Mouse (Mus musculus) left cerebral cortex, postnatal 36 days (tissue): Measurements from ENCODE around the gene Srd5a1. TPM values are rescaled to one million over a fixed set of nuclear protein-coding genes. Genes with fewer than 3 reads are reported as not detected.

Source experiments
- DNase-seq, 2 experiments: peaks; one replicate each; pipeline ENCODE4 v3.0.0; 2021 to 2022; ENCODE audit warnings: low spot score in 2 of 2, mixed read lengths in 1 of 2
- intact Hi-C: fragments of 180-260 bp; cut with DNase I; formaldehyde crosslinking; loops from one replicate; pipeline ENCODE4 v1.15.1; 2025
- total RNA-seq, 2 experiments: library from RNA; stranded (reverse); gene quantifications; 2 replicates each; pipeline ENCODE4 v1.2.3; 2021

Srd5a1 gene
- total RNA-seq, 2 experiments from 2014 or later = 8.8 to 12.5 TPM

- intact Hi-C loops = loop anchor here (5.0 kb wide), 1 partner anchor 62 kb away; the partner anchor contains the start of gene Srd5a1
- no peak for DNase-seq
Observed at GRCm38 (mm10) chr13:69549980-69550379, 61.3 kb downstream of the Srd5a1 start.

- peak in 1 of 2 experiments; percentile 2 for DNase-seq
- intact Hi-C loops = no loop called here
Observed at GRCm38 (mm10) chr13:69547488-69548180, 63.6 kb downstream of the Srd5a1 start.

- intact Hi-C loops = no loop called here
- DNase-seq = no peak
Observed at GRCm38 (mm10) chr13:69545019-69545418, 66.2 kb downstream of the Srd5a1 start.

GRCm38 (mm10) chr13:69543595-69543994 is 67.6 kb downstream of the Srd5a1 start:
- DNase-seq = no peak
- intact Hi-C loops = no loop called here

- intact Hi-C loops = no loop called here
- DNase-seq = no peak
Observed at GRCm38 (mm10) chr13:69542571-69543352, 68.5 kb downstream of the Srd5a1 start.

GRCm38 (mm10) chr13:69541776-69542175 is 69.5 kb downstream of the Srd5a1 start:
- DNase-seq = peak; percentile 61 to 62
- intact Hi-C loops = no loop called here

GRCm38 (mm10) chr13:69541209-69541608 is 70.0 kb downstream of the Srd5a1 start:
- intact Hi-C loops = no loop called here
- no peak for DNase-seq

- no peak for DNase-seq
- intact Hi-C loops = loop anchor here (5.0 kb wide), 1 partner anchor 74 kb away; the partner anchor contains the start of gene Srd5a1
Observed at GRCm38 (mm10) chr13:69538327-69538726, 72.9 kb downstream of the Srd5a1 start.

- intact Hi-C loops = loop anchor here (5.0 kb wide), 1 partner anchor 75 kb away; the partner anchor contains the start of gene Srd5a1
- DNase-seq = no peak
Observed at GRCm38 (mm10) chr13:69537366-69537765, 73.9 kb downstream of the Srd5a1 start.

GRCm38 (mm10) chr13:69536021-69536420 is 75.2 kb downstream of the Srd5a1 start:
- intact Hi-C loops = loop anchor here (5.0 kb wide), 1 partner anchor 76 kb away; the partner anchor contains the start of gene Srd5a1
- no peak for DNase-seq

- intact Hi-C loops = loop anchor here (5.0 kb wide), 1 partner anchor 77 kb away; the partner anchor contains the start of gene Srd5a1
- peak; percentile 97 to 99 for DNase-seq
Observed at GRCm38 (mm10) chr13:69534654-69535551, 76.3 kb downstream of the Srd5a1 start.

- intact Hi-C loops = no loop called here
- no peak for DNase-seq
Observed at GRCm38 (mm10) chr13:69534334-69534653, 76.9 kb downstream of the Srd5a1 start, which contains the start of gene Tent4a. TSS of gene Tent4a (minus strand) at chr13:69534617.

GRCm38 (mm10) chr13:69533405-69534333 is 77.6 kb downstream of the Srd5a1 start, which contains the start of gene Nsun2:
TSS of gene Nsun2 (plus strand) at chr13:69533746.
- DNase-seq = peak; percentile 67 to 70
- intact Hi-C loops = no loop called here

- intact Hi-C loops = no loop called here
- no peak for DNase-seq
Observed at GRCm38 (mm10) chr13:69532893-69533404, 78.3 kb downstream of the Srd5a1 start.

- DNase-seq = no peak
Observed at GRCm38 (mm10) chr13:69532101-69532892, 78.9 kb downstream of the Srd5a1 start.

GRCm38 (mm10) chr13:69531431-69531830 is 79.8 kb downstream of the Srd5a1 start:
- intact Hi-C loops = no loop called here
- no peak for DNase-seq

More at GRCm38 (mm10) chr13:69532101-69532892, 78.9 kb downstream of the Srd5a1 start:
- intact Hi-C loops = no loop called here

- no peak for DNase-seq
- intact Hi-C loops = no loop called here
Observed at GRCm38 (mm10) chr13:69530951-69531350, 80.3 kb downstream of the Srd5a1 start.
